9 mouse cellular contexts compared by ENCODE assay signal in genomic region chr16:21644574-21644973, GRCm38 (mm10). TPM values are rescaled to one million over a fixed set of nuclear protein-coding genes. Genes with fewer than 3 reads are reported as not detected.
DNase-seq lines count a peak whose midpoint lies in the region; ATAC-seq and TF ChIP-seq lines count a peak whose summit lies in the region.
"Had no signal": no experiment of that assay in that cellular context is flagged by ENCODE, and none has a peak within 500 bp of the region (broad histone marks: within the 10 kb centered on the region; RNA-seq: fewer than 3 reads in every experiment).

No protein-coding gene starts in this region.

- peak overlapping the region; percentile 38 for H3K4me2 ChIP-seq in heart, embryonic 13.5 days
- H3K4me2 ChIP-seq in heart, postnatal 0 days (ENCODE audit: low read depth, low read length), result no peak overlapping the region
- no peak overlapping the region for H3K4me2 ChIP-seq in liver, embryonic 16.5 days (ENCODE audit: low read depth, low read length)

- H3K4me3 ChIP-seq in heart, embryonic 13.5 days, result no peak overlapping the region
- no peak overlapping the region; a peak in 1 of 4 replicates for H3K4me3 ChIP-seq in ES-E14 (ENCODE audit: insufficient read depth in 1 of 2, low read depth in 1 of 2, low read length in 2 of 2, poor library complexity in 1 of 2, severe bottlenecking in 1 of 2)
- no peak overlapping the region for H3K4me3 ChIP-seq in heart, postnatal 0 days (ENCODE audit: low read depth, low read length)
- H3K4me3 ChIP-seq in liver, embryonic 16.5 days (ENCODE audit: low read depth, low read length), result no peak overlapping the region

- no peak for ATAC-seq in heart, embryonic 13.5 days (ENCODE audit: extremely low read depth, insufficient number of reproducible peaks, low FRiP score, low TSS enrichment)
- ATAC-seq in heart, postnatal 0 days (ENCODE audit: insufficient read depth, low read depth), result no peak
- ATAC-seq in liver, embryonic 16.5 days (ENCODE audit: low read depth), result no peak
- no peak for ATAC-seq in inflammation-experienced regulatory T-cells, adult 6 months

- no peaks in the 10 kb centered on the region for H3K27me3 ChIP-seq in heart, embryonic 13.5 days (replicated peaks)
- H3K27me3 ChIP-seq in heart, postnatal 0 days (ENCODE audit: control insufficient read depth, insufficient read depth, low read length), result no peaks in the 10 kb centered on the region
- no peaks in the 10 kb centered on the region for H3K27me3 ChIP-seq in liver, embryonic 16.5 days (ENCODE audit: control insufficient read depth, insufficient read depth, low read depth, low read length)

- 70% methylated on average over 3 of the region's 3 CpGs for WGBS in heart, embryonic 13.5 days
- 80% methylated on average over 3 of the region's 3 CpGs for WGBS in heart, postnatal 0 days
- 58% methylated on average over 3 of the region's 3 CpGs for WGBS in liver, embryonic 16.5 days (ENCODE audit: insufficient replicate concordance)

- in situ Hi-C loops in ES-E14 (cut with MboI; ENCODE audit: low sequenced_read_pairs in 2 of 2, unreplicated experiment in 2 of 2), result no loop called here

- H3K4me1 ChIP-seq in heart, embryonic 13.5 days, result peaks cover 62% of the 10 kb centered on the region
- H3K4me1 ChIP-seq in ES-E14 (ENCODE audit: control insufficient read depth in 2 of 2, insufficient read depth in 2 of 2, low read length in 2 of 2, poor library complexity in 1 of 2), result 0 out of 4 replicates have a peak, but pooled peaks cover 0 to 2% of the 10 kb centered on the region in 2 experiments
- peaks cover 40% of the 10 kb centered on the region for H3K4me1 ChIP-seq in heart, postnatal 0 days (ENCODE audit: control insufficient read depth, insufficient read depth)
- H3K4me1 ChIP-seq in liver, embryonic 16.5 days (ENCODE audit: control insufficient read depth, low read depth, low read length), result peaks cover 12% of the 10 kb centered on the region

- intact Hi-C loops in heart, postnatal 36 days (cut with DNase I), result no loop called here

- H3K9me3 ChIP-seq in heart, embryonic 13.5 days, result no peaks in the 10 kb centered on the region
- no peaks in the 10 kb centered on the region for H3K9me3 ChIP-seq in ES-E14 (ENCODE audit: control insufficient read depth, insufficient read depth, low read depth, low read length)
- H3K9me3 ChIP-seq in heart, postnatal 0 days (replicated peaks; ENCODE audit: control insufficient read depth, low read length), result no peaks in the 10 kb centered on the region
- no peaks in the 10 kb centered on the region for H3K9me3 ChIP-seq in liver, embryonic 16.5 days (replicated peaks; ENCODE audit: control insufficient read depth, low read length)

- TF ChIP-seq CTCF in heart, postnatal 0 days (IDR thresholded peaks at IDR 0.05; ENCODE audit: low read depth), result no peak

- TF ChIP-seq EP300 in heart, postnatal 0 days (IDR thresholded peaks at IDR 0.05; ENCODE audit: low read depth), result no peak

- H3K9ac ChIP-seq in heart, embryonic 13.5 days, result peak overlapping the region; percentile 61
- peak overlapping the region; percentile 44; the same call in 1 of the 2 replicates for H3K9ac ChIP-seq in ES-E14 (ENCODE audit: insufficient read depth, low read depth, low read length, poor library complexity, severe bottlenecking)
- H3K9ac ChIP-seq in heart, postnatal 0 days (replicated peaks; ENCODE audit: low read depth, low read length), result no peak overlapping the region
- no peak overlapping the region for H3K9ac ChIP-seq in liver, embryonic 16.5 days (ENCODE audit: low read depth, low read length)

- no peak for DNase-seq in heart, postnatal 36 days
- DNase-seq in ES-E14 (ENCODE audit: low read depth, low spot score), result no peak
- no peak for DNase-seq in heart, postnatal 0 days (ENCODE audit: low spot score)
- DNase-seq in right cerebral cortex, adult 18-20 months, result no peak
- DNase-seq in testis, postnatal 10 days (ENCODE audit: low spot score), result no peak
- DNase-seq: layer of hippocampus, postnatal 36 days had no signal

- H3K36me3 ChIP-seq in heart, embryonic 13.5 days, result peaks cover 31% of the 10 kb centered on the region
- H3K36me3 ChIP-seq in ES-E14 (ENCODE audit: control insufficient read depth, insufficient read depth, low read length, poor library complexity, severe bottlenecking), result no peaks in the 10 kb centered on the region
- no peaks in the 10 kb centered on the region for H3K36me3 ChIP-seq in heart, postnatal 0 days (replicated peaks; ENCODE audit: control insufficient read depth, insufficient read depth, low read length)
- H3K36me3 ChIP-seq in liver, embryonic 16.5 days (ENCODE audit: control insufficient read depth, insufficient read depth), result no peaks in the 10 kb centered on the region

- H3K27ac ChIP-seq in heart, embryonic 13.5 days (replicated peaks), result peak overlapping the region; percentile 53; the same call in 1 of the 2 replicates
- H3K27ac ChIP-seq in ES-E14 (ENCODE audit: insufficient read depth, low read depth, low read length, poor library complexity, severe bottlenecking), result no peak overlapping the region
- H3K27ac ChIP-seq in heart, postnatal 0 days (ENCODE audit: low read depth), result 0 out of 2 replicates have a peak overlapping the region, but pooled peaks have one; percentile 52
- peak overlapping the region; percentile 74 for H3K27ac ChIP-seq in liver, embryonic 16.5 days (ENCODE audit: low read length)

TF ChIP-seq in ES-E14, 5 proteins besides CTCF, POLR2A, EP300 and RAD21:
- no peak for TF ChIP-seq ZC3H11A (IDR thresholded peaks at IDR 0.05; ENCODE audit: borderline replicate concordance, low read depth, low read length)
- no peak for TF ChIP-seq CHD2 (IDR thresholded peaks at IDR 0.05; ENCODE audit: low read depth, low read length)
- no peak for TF ChIP-seq ZNF384 (IDR thresholded peaks at IDR 0.05; ENCODE audit: low read depth, low read length)
- no peak for TF ChIP-seq MAFK (IDR thresholded peaks at IDR 0.05; ENCODE audit: insufficient read depth, low read depth, low read length)
- no peak for TF ChIP-seq HCFC1 (IDR thresholded peaks at IDR 0.05; ENCODE audit: borderline replicate concordance, insufficient read depth, low read length)

RNA-seq across cellular contexts. Expression of gene 2510009E07Rik, which starts 49.9 kb away (rescaled TPM):
- polyA plus RNA-seq in heart, embryonic 13.5 days (2015; fragmentation: Nextera tagmentation; extraction: Ambion mirVana), result 19.3 and 19.5 TPM in 2 replicates
- 10 to 100 TPM; 22.9 to 23.8 TPM for total RNA-seq in heart, postnatal 36 days (2021)
- 1.1 and 1.8 TPM in 2 replicates for total RNA-seq in ES-E14 (2012; rRNA removed)
- 27.2 and 32.2 TPM in 2 replicates for total RNA-seq in heart, postnatal 0 days (2014; rRNA removed; ENCODE audit: low replicate concordance)
- polyA plus RNA-seq in heart, postnatal 0 days (2015; fragmentation: Nextera tagmentation; extraction: Ambion mirVana), result 18.4 and 20.0 TPM in 2 replicates
- 2.8 and 3.2 TPM in 2 replicates for polyA plus RNA-seq in liver, embryonic 16.5 days (2015; fragmentation: Nextera tagmentation; extraction: Ambion mirVana)
- polyA plus RNA-seq in inflammation-experienced regulatory T-cells, adult 6 months (2017; shearing (Covaris generic)), result 1 to 10 TPM in 2 of 3 experiments, under 1 TPM in 1; 0.30 to 4.1 (median 3.0) TPM

Comparison
In these comparisons a context has a peak if more than half of its experiments do, and no peak if none do; other contexts are left out.
1. H3K9ac ChIP-seq: peak in heart, embryonic 13.5 days (single experiment) and ES-E14 (single experiment); none in heart, postnatal 0 days (single experiment) and liver, embryonic 16.5 days (single experiment).